Mouse (Mus musculus) liver (tissue): ENCODE measurements at regions not wholly inside any gene's neighbourhood (a gene's known extent, or its start where the extent isn't known, plus 50 kb on each side); places are given as distances from the start of the nearest gene placed in this dataset.

Experiments
- DNase-seq: peaks from one replicate; pipeline ENCODE4 v3.0.0-alpha.2; 2020; ENCODE audit warnings: mixed read lengths

DNA sequence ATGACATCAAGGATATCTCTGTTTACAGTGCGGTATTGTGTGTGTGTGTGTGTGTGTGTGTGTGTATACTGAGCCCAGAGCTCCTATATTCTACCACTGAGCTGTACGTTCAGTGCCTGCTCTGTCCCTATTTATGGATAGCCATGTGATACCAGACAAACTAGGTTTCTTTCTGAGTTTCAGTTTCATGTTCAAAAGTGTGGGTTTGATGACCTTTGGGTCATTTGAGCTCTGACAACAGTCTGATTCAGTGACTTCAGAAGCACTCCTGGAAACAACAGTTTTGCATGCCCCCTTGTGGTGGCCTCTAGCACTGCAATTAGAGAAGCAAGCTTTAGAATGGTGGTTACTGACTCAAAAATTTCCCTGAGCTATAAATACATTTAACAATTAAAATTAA is 50.9 kb upstream of the Tent2 start:
- DNase-seq = peak; percentile 80

DNA sequence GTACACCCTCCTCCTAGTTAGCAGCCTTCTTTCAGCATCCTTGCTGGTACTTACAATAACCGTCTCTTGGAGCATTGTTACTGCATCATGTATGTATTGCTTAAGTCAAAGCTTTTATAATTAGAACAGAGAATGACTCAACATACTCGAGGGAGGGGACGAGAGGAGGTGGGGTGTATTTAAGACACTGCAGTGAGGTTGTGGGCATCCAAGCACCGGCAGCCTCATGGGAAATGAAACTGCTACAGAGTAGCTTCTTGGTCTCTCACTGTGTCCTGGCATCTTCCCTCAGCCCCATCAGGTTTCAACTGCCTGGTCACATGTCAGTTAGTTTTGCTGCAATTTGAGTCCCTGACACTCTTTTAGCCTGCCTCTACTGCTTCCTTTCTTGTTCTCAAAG is 50.7 kb upstream of the Homer1 start:
- no peak for DNase-seq
